Mouse (Mus musculus): ENCODE data around the gene Zscan5b.
"Not testable (repeated sequence)": the region's sequence is repeated elsewhere in the genome, so short reads cannot be mapped to it uniquely, and the experiment has no call there.

Gene Zscan5b

GRCm38 (mm10) chr7:6244361-6245292, 22.5 kb downstream of the Zscan5b start:
- DNase-seq, result no peak

DNA sequence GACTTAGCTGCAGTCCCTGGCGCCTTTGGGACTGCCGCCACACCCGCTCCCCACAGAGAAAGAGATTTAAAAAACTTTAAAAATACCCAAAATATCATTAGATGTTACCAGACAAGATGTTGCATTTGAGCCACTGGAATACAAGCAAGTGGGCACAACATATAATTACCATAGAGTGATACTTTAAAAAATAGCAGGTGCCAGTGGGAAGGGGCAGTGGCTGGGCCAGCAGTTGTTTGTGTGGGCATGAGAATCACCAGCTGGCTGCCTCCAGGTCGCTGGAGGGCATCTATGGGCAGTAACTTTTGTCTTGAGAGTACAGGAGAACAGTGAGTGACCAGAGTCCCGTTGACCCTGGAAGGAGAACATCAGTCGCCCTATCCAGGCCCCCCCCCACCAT, 30.3 kb downstream of the Zscan5b start, which contains the start of gene Epp13:
Gene Epp13, plus strand, starts transcription at position 301 of the 400 bp plus-strand sequence.
- no peak for DNase-seq

DNA sequence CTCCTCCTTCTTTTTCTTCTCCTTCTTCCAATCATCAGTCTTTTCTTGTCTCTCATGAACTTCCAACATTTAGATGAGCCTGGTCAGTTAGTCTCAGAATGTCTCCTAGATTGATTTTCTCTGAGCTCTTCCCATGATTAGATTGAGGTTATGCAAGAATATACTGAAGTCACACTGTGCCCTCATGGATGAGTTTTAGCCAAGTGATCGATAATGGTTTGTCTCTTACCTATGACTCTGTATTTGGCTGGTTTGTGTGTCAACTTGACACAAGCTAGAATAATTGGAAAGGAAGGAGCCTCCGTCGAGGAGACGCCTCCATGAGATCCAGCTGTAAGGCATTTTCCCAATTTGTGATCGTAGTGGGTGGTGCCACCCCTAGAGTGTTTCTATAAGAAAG, 32.4 kb downstream of the Zscan5b start:
- no peak for DNase-seq

GRCm38 (mm10) chr7:6257386-6257785, 35.3 kb downstream of the Zscan5b start:
- no peak for DNase-seq

- no peak for DNase-seq
Measured at GRCm38 (mm10) chr7:6258232-6259220, 36.4 kb downstream of the Zscan5b start.

- DNase-seq, result not testable (repeated sequence)
Measured at GRCm38 (mm10) chr7:6260004-6260403, 37.9 kb downstream of the Zscan5b start.

GRCm38 (mm10) chr7:6262120-6262519, 40.0 kb downstream of the Zscan5b start:
- no peak for DNase-seq

- DNase-seq, result no peak
Measured at GRCm38 (mm10) chr7:6262984-6263383, 40.9 kb downstream of the Zscan5b start.

DNA sequence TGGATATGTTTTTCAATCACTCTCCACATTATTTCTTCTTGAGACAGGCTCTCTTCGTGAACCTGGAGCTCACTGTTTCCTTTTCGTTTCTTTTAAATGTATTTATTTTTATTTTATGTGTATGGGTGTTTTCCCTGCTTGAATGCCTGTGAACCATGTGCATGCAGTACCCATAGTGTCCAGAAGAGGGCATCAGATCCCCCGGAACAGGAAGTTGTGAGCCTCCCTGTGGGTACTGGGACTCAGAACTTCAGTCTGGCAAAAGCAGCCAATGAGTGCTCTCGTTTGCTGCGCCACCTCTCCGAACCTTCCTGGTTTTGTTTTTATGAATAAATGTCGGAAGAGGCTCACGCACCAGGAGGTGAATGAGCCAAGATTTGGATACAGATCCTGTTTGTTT, 43.6 kb downstream of the Zscan5b start:
- DNase-seq, result no peak

DNA sequence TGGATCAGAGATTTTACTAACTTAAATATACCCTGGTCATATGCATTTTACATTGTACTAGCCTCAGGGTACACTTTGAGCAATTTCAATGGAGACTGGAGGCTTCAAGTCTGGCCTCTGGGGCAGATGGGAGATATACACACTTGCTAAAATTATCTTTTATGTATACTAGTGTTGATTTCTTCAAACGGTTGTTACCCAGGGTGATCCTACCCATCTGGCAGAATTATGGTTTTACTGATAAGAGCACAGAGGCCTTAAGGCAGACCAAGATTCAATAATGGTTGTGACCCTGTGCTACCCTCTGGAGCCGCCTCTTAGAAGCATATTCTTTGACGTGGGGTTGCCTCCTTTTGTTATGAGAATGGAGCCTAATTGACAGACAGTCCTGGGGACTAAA, 55.8 kb downstream of the Zscan5b start:
- DNase-seq, result no peak

GRCm38 (mm10) chr7:6282749-6283148, 60.7 kb downstream of the Zscan5b start:
- peak; percentile 83 to 84 for DNase-seq

DNA sequence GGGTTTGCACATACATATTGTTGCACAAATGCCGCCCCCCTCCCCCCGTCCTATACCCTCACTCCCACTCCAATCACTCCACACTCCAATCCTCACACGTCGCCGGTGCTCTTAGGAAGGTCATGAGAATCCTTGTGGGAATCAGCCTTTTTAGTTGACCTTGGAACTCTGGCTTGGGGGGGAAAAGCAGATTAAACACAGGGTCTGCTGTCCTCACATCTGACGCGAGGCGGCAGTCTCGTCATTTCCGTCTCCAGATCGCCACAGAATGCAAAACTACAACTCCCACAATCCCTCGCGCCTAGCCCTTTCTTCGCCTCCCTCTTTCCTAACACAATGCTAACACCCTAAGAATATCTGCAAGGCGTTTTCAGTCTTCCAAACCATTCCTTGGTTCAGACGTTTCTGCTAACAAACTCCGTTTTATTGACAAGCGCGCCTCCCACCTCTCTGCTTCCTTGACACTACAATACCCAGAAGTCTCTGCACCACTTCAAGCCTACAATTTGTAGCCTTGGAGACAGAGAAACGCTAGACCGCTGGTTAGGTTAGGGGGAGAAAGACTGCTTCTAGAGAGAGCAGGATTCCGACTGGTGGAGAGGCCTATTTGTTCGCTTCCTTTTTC, 61.5 kb downstream of the Zscan5b start:
- peak; percentile 85 to 87 for DNase-seq

GRCm38 (mm10) chr7:6284442-6285012, 62.4 kb downstream of the Zscan5b start:
- peak in 1 of 2 experiments; percentile 24 for DNase-seq

DNA sequence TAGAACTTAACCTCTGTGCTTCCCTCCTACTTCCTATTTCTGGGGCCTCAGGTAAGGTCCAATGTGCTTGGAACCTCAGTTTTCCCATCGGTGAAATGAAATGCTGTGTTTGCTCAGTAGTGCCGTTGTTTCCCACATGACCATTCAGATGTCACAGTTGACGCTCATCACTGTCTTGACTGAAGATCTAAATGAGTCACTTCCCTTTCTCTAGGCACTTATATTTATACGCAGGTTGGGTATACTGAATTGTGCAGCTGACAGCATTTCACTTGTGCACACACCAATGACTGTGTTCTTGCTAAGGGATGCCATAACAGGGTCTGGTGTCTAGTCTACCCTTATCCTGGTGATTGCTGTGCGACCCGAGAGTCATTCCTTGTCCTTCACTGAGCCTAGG, 63.3 kb downstream of the Zscan5b start:
- DNase-seq, result peak in 1 of 2 experiments; percentile 19

DNA sequence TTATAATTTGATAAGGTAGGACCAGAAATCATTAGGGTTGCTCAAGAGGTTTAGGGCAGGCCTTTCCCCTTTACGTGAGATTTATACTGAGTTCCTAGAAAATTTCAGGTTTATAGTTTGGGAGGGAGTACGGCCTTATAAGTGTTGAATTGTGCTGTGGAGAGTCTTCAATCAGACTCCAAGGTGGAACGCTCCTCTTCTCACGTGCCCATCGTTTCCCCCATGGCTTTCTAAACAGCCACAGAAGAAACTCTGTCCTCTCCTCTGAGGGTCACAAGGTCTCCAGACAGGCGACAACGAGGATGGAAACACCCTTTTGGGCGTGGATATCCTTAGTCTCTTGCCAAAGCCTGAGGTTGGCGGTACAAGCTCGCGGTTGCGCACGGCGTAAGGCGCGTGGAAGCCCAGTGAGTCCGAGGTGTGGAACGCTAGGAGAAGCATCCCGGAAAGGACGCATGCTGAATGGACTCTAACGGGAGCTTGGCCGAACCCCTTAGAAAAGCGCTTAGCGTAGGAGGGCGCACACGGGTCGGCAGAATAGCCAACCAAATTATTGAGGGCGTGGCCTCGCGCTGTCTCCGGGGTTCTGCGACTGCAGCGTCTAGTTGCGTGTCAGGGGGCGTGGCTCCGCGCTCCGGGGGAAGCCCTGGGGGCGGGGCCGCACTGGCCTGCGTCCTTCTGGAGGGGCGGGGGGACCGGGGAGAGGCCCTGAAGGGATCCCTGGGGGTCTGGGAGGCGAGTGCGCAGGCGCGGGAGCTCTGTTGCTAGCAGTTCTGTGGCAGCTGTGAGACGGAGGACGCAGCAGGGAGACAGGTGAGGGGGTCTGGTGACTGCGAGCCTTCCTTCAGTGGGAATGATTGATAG, 64.0 kb downstream of the Zscan5b start, which contains the start of gene Zfp667:
Gene Zfp667, plus strand, starts transcription at position 738 of the 864 bp plus-strand sequence.
- DNase-seq, result peak; percentile 97 to 98

DNA sequence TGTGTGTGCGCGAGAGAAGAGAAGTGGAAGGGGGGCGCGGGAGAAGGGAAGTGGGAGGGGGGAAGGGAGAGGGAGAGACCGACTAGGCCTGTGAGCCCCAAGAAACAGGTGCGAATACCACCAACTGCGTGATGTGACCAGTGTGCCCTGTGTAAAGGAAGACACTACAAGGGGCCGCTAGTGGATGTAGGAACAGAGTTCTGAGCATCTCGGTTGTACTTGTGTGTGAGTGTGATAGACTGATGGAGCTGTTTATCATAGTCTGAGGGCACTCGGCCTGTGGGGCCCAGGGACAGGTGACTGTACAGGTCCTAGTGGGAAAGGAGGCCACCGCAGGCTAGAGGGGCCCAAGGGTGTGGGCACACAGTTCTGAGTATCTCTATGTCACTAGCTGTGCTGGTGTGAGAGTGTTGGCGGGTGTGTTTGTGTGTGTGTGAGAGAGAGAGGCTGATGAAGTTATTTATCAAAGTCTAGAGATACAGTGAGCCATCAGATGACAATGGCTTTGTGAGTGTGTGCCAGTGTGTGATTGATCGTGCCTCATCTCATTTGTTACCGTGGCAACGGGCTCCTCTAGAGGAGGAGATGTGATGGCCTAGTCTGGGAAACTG, 64.9 kb downstream of the Zscan5b start:
- DNase-seq, result peak; percentile 40 to 43
